Mouse (Mus musculus): ENCODE measurements around the gene Smg1. TPM values are rescaled to one million over a fixed set of nuclear protein-coding genes. Genes with fewer than 3 reads are reported as not detected.
A peak's percentile ranks its signal among the peaks of the same experiment; 100 is the strongest.

Smg1 gene
- total and polyA plus RNA-seq, 3 experiments = 19.9 to 121 (median 53.5) TPM

DNA sequence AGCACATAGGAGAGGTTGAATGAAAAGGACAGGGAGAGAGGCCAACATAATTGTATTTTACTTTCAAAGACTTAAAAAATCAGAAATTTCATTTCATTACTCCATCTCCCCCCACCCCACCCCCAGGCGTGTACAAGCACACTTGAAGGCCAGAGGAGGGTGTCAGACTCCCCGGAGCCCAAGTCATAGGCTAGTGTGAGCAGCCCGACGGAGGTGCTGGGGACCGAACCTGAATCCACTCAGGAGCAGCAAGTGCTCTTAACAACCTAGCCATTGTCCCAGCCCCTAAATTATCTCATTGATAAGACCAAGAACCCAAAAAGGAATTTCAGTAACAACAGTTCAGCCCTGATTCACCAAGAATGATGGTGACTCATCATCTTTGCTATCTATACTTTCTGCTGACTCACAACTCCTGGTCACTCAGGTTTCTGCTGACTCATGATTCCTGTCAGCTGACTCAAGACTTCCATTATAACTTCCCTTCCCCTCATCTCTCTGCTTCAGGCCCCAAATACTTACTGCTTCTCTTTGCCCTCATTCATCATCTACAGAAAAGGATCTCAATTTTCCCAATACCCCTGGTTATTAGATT is 138.9 kb downstream of the Smg1 start:
- TF ChIP-seq TAL1 (conservative IDR thresholded peaks at IDR 0.05; ENCODE audit: low read depth, low read length) = no peak
- Histone ChIP-seq H3K36me3 (replicated peaks) (peaks cover 61% of the 10 kb centered on the region), H3K4me1 (ENCODE audit: insufficient read depth, low read depth, low read length) (peaks cover 64% of the 10 kb centered on the region), H3K4me3 (ENCODE audit: low read depth, low read length) (no peak overlapping the region; the same call in 1 of the 2 replicates), H3K9me3 (replicated peaks) (no peaks in the 10 kb centered on the region), H3K27me3 (ENCODE audit: insufficient read depth, low read length) (0 out of 2 replicates have a peak, but pooled peaks cover 3% of the 10 kb centered on the region)
- DNase-seq (ENCODE audit: low spot score) (peak; percentile 48), ATAC-seq (ENCODE audit: extremely low read depth, insufficient number of reproducible peaks, low FRiP score, poor library complexity, severe bottlenecking) (peak; percentile 62)

DNA sequence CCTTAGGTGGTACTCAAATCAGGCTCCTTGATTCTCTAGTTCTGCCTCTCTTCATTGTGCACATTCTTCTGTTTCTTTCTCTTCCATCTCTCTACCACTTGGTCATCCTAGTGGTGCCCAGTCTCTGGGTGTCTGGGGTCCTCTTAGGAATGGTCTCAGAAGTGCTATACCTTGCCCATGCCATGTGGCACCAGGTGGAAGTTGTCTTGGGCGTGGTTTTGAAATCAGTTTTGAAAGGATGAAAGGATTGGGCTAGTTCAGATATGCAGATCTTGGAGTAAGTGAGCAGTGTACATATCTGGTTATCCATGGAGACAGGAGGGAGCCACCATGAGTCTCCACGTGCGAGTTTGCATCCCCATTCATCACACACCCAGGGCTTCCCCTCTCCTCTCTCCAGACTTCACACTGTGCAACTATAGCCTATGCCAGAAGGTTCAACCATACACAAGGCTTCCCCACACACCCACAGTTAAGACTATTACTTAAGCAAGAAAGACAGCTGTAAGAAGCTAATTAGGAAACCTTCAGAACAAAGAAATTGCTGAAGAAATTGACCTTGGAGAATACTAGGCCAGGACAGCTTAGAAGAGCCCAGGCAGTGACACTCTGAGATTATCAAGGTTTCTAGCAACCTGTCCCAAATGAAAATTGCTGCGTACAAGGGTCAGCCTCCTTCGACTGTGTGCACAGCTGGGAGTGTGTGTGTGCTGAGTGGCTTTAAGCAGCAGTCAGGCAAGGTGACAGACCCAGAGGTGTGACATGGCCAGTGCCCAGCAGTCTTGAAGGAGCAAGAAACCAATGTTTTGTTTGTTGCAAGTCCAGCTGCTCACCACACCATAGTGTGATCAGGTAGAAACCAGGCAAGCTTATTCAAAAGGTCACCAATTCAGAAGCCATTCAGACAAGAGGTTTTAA is 139.7 kb downstream of the Smg1 start:
- ATAC-seq (ENCODE audit: extremely low read depth, insufficient number of reproducible peaks, low FRiP score, poor library complexity, severe bottlenecking) (no peak), DNase-seq (ENCODE audit: low spot score) (no peak)
- H3K36me3 ChIP-seq (replicated peaks) = peaks cover 53% of the 10 kb centered on the region
- H3K4me3 ChIP-seq (ENCODE audit: low read depth, low read length) = no peak overlapping the region
- 0 out of 2 replicates have a peak, but pooled peaks cover 5% of the 10 kb centered on the region for H3K27me3 ChIP-seq (ENCODE audit: insufficient read depth, low read length)
- TF ChIP-seq CTCF (IDR thresholded peaks at IDR 0.05; ENCODE audit: low read depth, low read length) = no peak
- no peak for TF ChIP-seq GATA2 (IDR thresholded peaks at IDR 0.05; ENCODE audit: borderline replicate concordance, low read depth, low read length)
- no peak for TF ChIP-seq GATA1 (IDR thresholded peaks at IDR 0.05; ENCODE audit: borderline replicate concordance, low read length)
- TF ChIP-seq POLR2AphosphoS5 (IDR thresholded peaks at IDR 0.05; ENCODE audit: insufficient replicate concordance, low read depth, low read length) = no peak
- no peak for TF ChIP-seq TAL1 (conservative IDR thresholded peaks at IDR 0.05; ENCODE audit: low read depth, low read length)
- H3K9me3 ChIP-seq (replicated peaks) = no peaks in the 10 kb centered on the region
- peaks cover 58% of the 10 kb centered on the region for H3K4me1 ChIP-seq (ENCODE audit: insufficient read depth, low read depth, low read length)

DNA sequence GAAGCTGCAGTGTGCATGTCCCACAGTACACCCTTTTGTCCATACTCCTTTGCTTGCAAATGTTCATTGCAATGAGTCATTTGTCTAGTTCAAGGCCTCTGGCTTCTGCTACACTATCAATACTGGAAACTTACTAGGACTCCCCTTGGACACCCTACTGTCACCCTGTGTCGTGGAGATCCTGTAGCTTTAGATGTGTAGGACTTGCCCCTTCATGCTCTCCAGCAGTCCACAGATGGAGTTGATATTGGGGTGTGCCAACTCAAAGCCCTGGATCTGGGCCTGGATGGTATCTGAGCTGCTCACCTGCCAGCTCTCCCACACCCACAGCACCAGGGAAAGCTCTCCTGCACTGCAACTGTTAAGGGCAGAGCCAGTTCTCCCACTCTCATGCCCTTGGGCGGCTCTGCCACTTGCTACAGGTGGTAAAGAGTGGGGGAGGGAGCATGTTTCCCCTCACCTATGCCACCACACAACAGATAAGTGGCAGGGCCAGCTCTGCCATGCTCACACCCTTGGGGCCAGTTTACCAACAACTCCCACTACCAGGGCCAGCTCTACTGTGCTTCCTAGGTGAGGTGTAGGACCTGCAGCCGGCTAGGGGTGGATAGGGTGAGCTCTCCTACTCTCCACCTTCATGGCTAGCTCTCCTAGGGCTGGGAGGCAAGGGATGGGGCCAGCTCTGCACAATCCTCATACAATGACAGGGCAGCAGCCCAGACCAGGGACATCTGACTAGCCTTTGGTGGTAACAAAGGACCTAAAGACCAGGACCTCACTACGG is 140.6 kb downstream of the Smg1 start:
- ATAC-seq (ENCODE audit: extremely low read depth, insufficient number of reproducible peaks, low FRiP score, poor library complexity, severe bottlenecking) (no peak), DNase-seq (ENCODE audit: low spot score) (no peak)
- peaks cover 44% of the 10 kb centered on the region for H3K36me3 ChIP-seq (replicated peaks)
- peaks cover 10% of the 10 kb centered on the region; the same call in 1 of the 2 replicates for H3K27me3 ChIP-seq (ENCODE audit: insufficient read depth, low read length)
- TF ChIP-seq TAL1 (conservative IDR thresholded peaks at IDR 0.05; ENCODE audit: low read depth, low read length) = no peak
- TF ChIP-seq GATA1 (IDR thresholded peaks at IDR 0.05; ENCODE audit: borderline replicate concordance, low read length) = no peak
- TF ChIP-seq GATA2 (IDR thresholded peaks at IDR 0.05; ENCODE audit: borderline replicate concordance, low read depth, low read length) = no peak
- no peak; the same call in 1 of the 2 replicates for TF ChIP-seq POLR2AphosphoS5 (IDR thresholded peaks at IDR 0.05; ENCODE audit: insufficient replicate concordance, low read depth, low read length)
- no peak for TF ChIP-seq CTCF (IDR thresholded peaks at IDR 0.05; ENCODE audit: low read depth, low read length)
- no peak overlapping the region for H3K4me3 ChIP-seq (ENCODE audit: low read depth, low read length)
- no peaks in the 10 kb centered on the region for H3K9me3 ChIP-seq (replicated peaks)
- peaks cover 50% of the 10 kb centered on the region for H3K4me1 ChIP-seq (ENCODE audit: insufficient read depth, low read depth, low read length)

- Histone ChIP-seq H3K4me3 (ENCODE audit: low read depth, low read length) (no peak overlapping the region), H3K4me1 (ENCODE audit: insufficient read depth, low read depth, low read length) (peaks cover 43% of the 10 kb centered on the region), H3K9me3 (replicated peaks) (no peaks in the 10 kb centered on the region), H3K36me3 (replicated peaks) (peaks cover 38% of the 10 kb centered on the region), H3K27me3 (ENCODE audit: insufficient read depth, low read length) (peaks cover 10% of the 10 kb centered on the region; the same call in 1 of the 2 replicates)
- ATAC-seq (ENCODE audit: extremely low read depth, insufficient number of reproducible peaks, low FRiP score, poor library complexity, severe bottlenecking) (peak; percentile 46), DNase-seq (ENCODE audit: low spot score) (peak; percentile 30)
- TF ChIP-seq POLR2AphosphoS5 (IDR thresholded peaks at IDR 0.05; ENCODE audit: insufficient replicate concordance, low read depth, low read length) (no peak), CTCF (IDR thresholded peaks at IDR 0.05; ENCODE audit: low read depth, low read length) (peak; percentile 79), GATA1 (IDR thresholded peaks at IDR 0.05; ENCODE audit: borderline replicate concordance, low read length) (no peak), TAL1 (conservative IDR thresholded peaks at IDR 0.05; ENCODE audit: low read depth, low read length) (no peak), GATA2 (IDR thresholded peaks at IDR 0.05; ENCODE audit: borderline replicate concordance, low read depth, low read length) (no peak)
Measured at GRCm38 (mm10) chr7:118102231-118102630, 141.2 kb downstream of the Smg1 start.

DNA sequence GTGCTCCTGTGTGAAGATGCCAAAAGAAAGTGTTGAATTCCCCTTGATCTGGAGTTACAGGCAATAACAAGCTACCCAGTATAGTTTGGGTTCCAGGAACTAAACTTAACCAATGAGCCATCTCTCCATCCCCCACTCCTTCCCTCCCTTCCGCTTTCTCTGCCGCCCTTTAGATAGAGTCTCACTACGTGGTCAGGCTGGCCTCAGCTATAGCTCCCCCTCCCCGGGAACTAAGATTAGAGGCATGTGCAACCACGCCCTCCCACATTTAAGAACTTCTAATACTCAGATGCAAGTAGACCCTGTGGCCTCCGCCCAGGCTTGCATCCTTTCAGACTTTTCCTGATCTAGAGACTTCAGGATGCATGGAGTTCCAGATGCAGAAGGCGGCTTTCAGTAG is 145.9 kb downstream of the Smg1 start:
- no peak overlapping the region for H3K4me3 ChIP-seq (ENCODE audit: low read depth, low read length)

More for the DNA sequence above, 145.9 kb downstream of the Smg1 start:
- Histone ChIP-seq H3K4me1 (ENCODE audit: insufficient read depth, low read depth, low read length) (peaks cover 1% of the 10 kb centered on the region; the same call in 1 of the 2 replicates), H3K9me3 (replicated peaks) (no peaks in the 10 kb centered on the region), H3K27me3 (ENCODE audit: insufficient read depth, low read length) (peaks cover 13% of the 10 kb centered on the region; the same call in 1 of the 2 replicates), H3K36me3 (replicated peaks) (peaks cover under 1% of the 10 kb centered on the region)
- TF ChIP-seq TAL1 (conservative IDR thresholded peaks at IDR 0.05; ENCODE audit: low read depth, low read length) = no peak
- TF ChIP-seq POLR2AphosphoS5 (IDR thresholded peaks at IDR 0.05; ENCODE audit: insufficient replicate concordance, low read depth, low read length) = no peak
- no peak for TF ChIP-seq GATA1 (IDR thresholded peaks at IDR 0.05; ENCODE audit: borderline replicate concordance, low read length)
- TF ChIP-seq CTCF (IDR thresholded peaks at IDR 0.05; ENCODE audit: low read depth, low read length) = no peak
- TF ChIP-seq GATA2 (IDR thresholded peaks at IDR 0.05; ENCODE audit: borderline replicate concordance, low read depth, low read length) = no peak
- DNase-seq (ENCODE audit: low spot score) (no peak), ATAC-seq (ENCODE audit: extremely low read depth, insufficient number of reproducible peaks, low FRiP score, poor library complexity, severe bottlenecking) (no peak)

Other genes with a start within 250 kb of the Smg1 start
- gene Rps15a, start 127.5 kb downstream of the Smg1 start, total RNA-seq (2014; fragmentation: Nextera tagmentation) = 994 and 1,062 TPM in 2 replicates
- 1,114 and 1,598 TPM in 2 replicates for gene Rps15a, start 127.5 kb downstream of the Smg1 start, total RNA-seq (2017)
- 15.2 and 16.0 TPM in 2 replicates for gene Rps15a, start 127.5 kb downstream of the Smg1 start, polyA plus RNA-seq (2012)
- 287 and 297 TPM in 2 replicates for gene Arl6ip1, start 114.0 kb downstream of the Smg1 start, total RNA-seq (2014; fragmentation: Nextera tagmentation)
- 139 and 169 TPM in 2 replicates for gene Arl6ip1, start 114.0 kb downstream of the Smg1 start, total RNA-seq (2017)
- 16.7 and 23.3 TPM in 2 replicates for gene Arl6ip1, start 114.0 kb downstream of the Smg1 start, polyA plus RNA-seq (2012)
- gene Syt17, start 204.6 kb upstream of the Smg1 start, total RNA-seq (2014; fragmentation: Nextera tagmentation) = not detected in 2 replicates
- gene Syt17, start 204.6 kb upstream of the Smg1 start, total RNA-seq (2017) = not detected in 2 replicates
- not detected in 2 replicates for gene Syt17, start 204.6 kb upstream of the Smg1 start, polyA plus RNA-seq (2012)
- gene Itpripl2, start 248.3 kb upstream of the Smg1 start, total RNA-seq (2014; fragmentation: Nextera tagmentation) = not detected in 2 replicates
- under 0.01 and 0.11 TPM in 2 replicates for gene Itpripl2, start 248.3 kb upstream of the Smg1 start, total RNA-seq (2017)
- not detected in 2 replicates for gene Itpripl2, start 248.3 kb upstream of the Smg1 start, polyA plus RNA-seq (2012)

Measured in G1E (cell line).